Mouse (Mus musculus) neural tube, embryonic 10.5 days (tissue): ENCODE data around the gene Gm12184.
"Not testable (repeated sequence)": the region's sequence is repeated elsewhere in the genome, so short reads cannot be mapped to it uniquely, and the experiment has no call there.

ENCODE experiments used
- DNase-seq: peaks from one replicate; pipeline ENCODE4 v3.0.0-alpha.2; 2017; ENCODE audit warnings: low spot score; ENCODE audit errors: extremely low spot score

Gene Gm12184

GRCm38 (mm10) chr11:48823536-48823972 lies 2.9 kb downstream of the Gm12184 start:
- DNase-seq = peak; percentile 81

DNA sequence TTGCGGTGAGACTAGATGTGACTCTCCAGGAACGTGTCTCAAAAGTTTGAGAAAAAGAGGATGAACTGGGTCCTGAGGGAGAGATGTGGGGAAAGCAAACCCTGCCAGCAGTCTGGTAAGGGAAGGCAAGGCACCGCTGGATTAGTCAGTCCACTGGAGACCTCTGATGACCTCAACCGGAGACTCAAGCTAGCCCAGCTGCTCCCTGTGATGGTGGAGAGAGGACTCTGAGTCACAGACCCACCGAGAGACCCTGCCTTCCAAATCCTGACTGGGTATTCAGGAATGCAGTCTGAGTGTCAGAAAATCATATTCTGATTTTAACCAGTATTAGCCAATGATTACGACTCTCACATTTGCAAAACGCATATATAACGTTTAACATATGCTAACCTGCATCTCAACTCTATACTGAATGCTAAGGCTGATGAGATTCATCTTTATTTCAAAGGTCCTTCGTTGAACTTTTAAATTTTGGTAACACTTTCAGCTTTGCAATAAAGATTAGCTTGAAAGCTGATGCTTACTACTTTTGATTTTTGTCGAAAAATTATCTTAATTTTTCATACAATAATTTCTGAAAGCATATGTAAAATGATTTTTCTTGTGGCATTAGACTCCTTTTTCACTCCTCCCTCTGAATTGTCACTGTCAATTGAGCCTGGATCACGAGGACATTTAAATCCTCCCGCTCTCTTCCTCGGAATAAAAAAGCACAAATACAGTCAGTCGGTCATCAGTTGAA lies 3.5 kb downstream of the Gm12184 start:
- no peak for DNase-seq

GRCm38 (mm10) chr11:48821299-48821698 lies 5.2 kb downstream of the Gm12184 start:
- not testable (repeated sequence) for DNase-seq

DNA sequence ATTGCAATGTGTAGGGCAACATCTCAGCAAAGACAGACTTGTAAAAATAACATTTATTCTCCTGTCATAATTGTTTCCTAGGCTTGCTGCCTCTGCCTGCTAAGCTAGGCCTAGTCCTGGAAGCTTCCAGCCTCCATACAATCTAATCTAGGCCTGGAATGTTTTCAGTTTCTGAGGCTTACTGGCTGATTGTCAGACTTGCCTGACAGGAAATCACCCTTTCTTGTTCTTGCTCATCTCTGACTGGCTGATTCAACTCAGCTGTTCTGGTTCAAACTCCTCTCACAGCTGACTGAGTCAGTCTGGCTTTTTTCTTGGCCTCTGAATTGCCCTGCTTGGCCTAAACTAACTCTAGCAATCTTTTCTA lies 6.2 kb downstream of the Gm12184 start:
- no peak for DNase-seq

GRCm38 (mm10) chr11:48819614-48820307 lies 6.7 kb downstream of the Gm12184 start:
- DNase-seq = no peak

DNA sequence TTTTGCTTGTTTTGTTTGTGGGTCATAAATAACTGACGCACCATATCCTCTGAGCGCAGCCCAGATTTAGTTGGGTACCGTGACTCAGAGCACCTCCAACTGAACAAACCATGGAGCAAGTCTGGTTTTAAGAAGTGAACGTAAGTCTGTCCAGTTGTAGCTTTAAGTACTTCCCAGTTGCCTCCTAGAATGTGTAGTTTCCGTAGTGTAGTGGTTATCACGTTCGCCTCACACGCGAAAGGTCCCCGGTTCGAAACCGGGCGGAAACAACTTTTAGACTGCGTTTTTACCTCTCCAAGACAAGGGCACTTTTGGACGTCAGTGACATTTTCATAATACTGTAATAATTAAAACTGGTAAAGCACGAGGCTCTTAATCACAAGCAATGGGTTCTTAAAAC lies 8.1 kb downstream of the Gm12184 start:
- peak; percentile 87 for DNase-seq

GRCm38 (mm10) chr11:48817794-48818193 lies 8.7 kb downstream of the Gm12184 start:
- DNase-seq = no peak

DNA sequence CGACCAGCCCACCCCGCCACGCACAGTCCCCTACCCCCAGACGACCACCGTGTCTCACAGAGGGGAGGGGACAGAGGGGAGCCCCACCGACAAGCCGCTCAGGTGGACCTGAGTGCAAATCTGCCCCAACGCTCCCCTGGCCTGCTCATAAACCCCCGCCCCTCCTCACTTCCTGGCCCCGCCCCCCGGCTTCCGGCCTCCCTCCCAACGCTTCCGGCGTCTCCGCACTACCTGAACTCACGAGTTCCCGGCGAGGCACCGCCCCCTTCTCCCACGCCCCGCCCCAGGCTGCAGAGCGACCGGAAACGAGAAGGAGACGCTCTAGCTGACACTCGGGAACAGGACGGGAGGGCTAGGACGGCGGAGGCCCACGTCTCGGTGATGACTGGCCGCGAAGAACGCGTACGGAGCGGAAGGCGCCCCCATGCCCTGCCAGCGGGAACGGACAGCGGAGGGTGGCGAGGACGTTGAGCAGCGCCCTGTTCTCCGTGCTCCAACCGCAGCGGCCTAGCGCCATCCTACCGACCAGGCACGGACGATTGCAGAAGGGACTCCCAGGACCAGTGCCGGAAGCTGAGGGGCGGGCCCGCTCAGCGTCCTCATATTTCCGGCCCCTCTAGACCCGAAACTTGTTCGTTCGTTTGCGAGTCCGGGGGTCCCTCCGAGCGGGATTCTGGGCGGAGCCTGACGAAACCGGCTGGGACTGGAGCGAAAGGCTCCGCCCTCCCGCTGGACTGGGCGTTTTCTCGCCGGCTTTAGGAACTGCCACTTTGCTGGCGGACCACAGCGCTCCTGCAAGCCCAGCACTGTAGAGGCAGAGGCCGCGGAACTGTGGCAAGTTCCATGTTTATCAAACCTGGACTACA lies 9.4 kb downstream of the Gm12184 start, which contains the start of gene Trim41:
Gene Trim41 (minus strand): TSS at position 554 of the 866 bp plus-strand sequence.
- DNase-seq = peak; percentile 98

DNA sequence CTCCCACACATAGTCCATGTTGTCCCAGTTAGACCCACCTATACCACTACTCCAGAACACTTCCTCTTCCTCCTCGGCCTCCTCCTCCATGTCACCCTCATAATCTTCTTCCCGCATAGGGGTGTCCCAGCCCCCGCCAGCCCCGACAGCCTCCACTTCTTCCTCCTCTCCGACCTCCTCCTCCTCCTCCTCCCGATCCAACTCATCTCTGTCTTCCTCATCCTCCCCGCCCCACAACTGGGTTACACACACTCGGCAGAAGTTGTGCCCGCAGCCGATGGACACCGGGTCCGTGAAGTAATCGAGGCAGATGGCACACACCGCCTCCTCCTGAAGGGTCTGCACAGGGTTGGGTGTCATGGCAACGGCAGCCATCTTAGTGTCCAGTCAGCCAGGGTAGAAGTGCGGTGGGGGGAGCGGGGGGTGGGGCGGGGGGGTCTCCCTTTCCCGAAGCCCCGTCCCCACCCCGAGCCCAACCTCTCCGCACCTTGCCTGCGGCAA lies 10.1 kb downstream of the Gm12184 start:
- DNase-seq = no peak

- DNase-seq = no peak
These were observed 10.6 kb downstream of the Gm12184 start for GRCm38 (mm10) chr11:48815851-48816250.

- DNase-seq = no peak
These were observed 12.7 kb downstream of the Gm12184 start for GRCm38 (mm10) chr11:48813782-48814181.

DNA sequence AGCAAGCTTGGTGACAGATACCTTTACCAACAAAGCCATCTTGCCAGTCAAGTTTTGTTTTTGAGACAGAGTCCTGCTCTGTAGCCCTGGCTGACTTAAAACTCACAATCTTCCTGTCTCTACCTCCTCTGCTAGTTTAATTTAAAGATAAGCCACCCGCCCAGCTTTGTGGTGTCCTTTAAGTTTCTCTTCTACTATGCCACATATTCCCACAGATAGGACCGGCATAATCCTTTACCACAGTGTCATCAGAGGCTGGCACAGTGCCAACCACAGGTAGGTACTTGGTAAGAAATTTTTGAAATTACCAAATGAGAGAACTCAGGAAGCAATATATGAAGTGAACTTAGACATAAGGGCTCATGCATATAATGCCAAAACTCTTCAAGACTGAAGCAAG lies 16.3 kb downstream of the Gm12184 start:
- no peak for DNase-seq

DNA sequence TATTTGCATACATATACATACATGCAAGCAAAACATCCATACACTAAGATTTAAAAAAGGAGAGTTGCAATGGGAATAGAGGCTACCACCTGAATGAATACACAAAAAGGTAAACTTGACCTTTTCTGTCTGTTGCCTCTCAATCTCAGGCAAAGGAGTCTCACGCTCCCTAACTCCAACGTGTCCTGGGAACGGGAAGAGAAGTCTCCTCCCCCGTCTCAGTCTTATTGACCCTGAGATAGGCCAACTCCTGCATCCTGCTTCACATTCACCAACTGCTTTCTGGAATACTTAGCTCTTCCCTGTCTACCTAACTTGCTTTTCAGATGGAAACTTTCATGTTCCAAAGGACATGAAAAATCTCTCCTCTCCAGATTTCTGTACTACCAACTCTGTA lies 17.0 kb downstream of the Gm12184 start:
- no peak for DNase-seq

DNA sequence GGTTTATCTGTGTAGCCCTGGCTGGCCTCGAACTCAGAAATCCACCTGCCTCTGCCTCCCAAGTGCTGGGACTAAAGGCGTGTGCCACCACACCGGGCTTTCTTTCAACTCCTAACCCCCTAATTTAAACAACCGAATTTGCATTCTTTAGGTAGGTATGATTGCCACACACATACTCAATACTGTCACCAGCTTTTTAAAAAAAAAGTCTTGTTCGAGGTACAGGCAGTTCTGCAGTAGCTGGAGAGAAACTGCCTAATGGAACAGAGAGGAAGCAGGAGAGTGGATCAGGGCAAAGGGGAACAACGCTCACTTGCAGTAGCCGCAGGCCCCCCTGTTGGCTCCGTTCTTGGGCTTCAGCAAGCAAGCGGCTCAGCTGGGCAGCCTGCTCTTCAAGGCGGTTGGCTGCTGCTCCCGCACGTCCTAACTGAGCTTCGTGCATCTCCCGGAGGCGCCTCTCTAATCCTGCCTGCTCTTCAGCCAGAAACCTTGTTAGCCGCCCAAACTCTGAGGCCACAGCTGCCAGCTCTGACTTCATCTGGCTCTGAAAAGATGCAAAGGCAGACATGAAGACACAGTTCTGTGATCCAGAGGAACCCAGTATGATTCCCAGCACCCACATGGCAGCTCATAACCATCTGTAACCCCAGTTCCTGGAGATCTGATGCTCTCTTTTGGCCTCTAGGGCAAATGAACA lies 17.6 kb downstream of the Gm12184 start:
- no peak for DNase-seq

- DNase-seq = no peak
These were observed 18.2 kb downstream of the Gm12184 start for GRCm38 (mm10) chr11:48808304-48808646.

DNA sequence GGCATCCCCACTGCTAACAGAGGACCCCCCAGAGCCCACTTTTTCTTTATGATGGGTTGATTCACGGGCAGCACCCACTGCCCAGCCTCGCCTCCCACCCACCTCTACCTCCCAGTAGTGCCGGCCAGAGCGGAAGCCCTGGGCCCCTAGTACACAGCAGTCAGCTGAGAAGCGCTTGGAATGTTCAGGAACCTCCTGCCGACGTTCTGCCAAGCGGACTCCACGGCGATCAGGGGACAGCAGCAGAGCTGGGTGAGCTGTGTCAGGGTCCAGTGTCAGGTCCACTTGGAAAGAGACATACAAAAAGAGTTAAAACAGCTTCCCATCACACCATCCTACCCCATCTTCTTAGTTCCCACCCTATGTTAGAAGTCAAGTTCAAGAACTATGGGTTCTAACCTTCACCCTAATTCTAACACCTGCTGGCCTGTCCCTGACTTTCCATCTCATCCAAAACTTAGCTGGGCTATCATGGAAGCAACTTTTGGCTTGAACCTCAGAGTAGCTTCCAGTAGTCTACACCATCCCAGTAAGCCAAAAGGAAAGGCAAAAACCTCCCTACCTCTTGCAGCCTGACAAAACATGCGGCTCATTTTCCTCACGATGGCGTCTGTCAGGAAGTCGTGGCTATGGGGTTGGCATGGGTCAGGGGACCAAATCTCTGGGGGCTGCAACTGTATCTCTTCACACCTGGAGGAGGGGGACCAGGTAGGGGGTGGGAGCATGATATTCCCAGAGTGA lies 18.7 kb downstream of the Gm12184 start:
- DNase-seq = no peak

GRCm38 (mm10) chr11:48806856-48807562 lies 19.4 kb downstream of the Gm12184 start:
- DNase-seq = peak; percentile 35

DNA sequence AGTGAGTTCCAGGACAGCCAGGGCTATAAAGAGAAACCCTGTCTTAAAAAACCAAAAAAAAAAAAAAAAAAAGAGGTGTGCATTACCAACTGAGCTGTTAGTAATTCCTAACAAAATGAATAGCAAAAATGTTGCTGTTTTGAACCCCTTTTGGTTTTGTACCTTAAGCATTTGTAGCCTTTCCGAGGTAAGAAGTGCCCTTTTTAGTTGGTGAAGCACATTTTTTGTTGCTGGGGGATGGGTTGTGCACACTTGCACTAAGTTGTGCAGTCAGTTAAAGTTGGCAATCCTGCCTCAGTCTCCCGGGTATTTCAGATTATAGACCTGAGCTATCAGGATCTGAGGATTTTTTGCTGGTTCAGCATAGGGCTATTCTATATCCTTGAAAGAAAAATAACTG lies 21.5 kb downstream of the Gm12184 start:
- DNase-seq = no peak

- DNase-seq = no peak
These were observed 22.5 kb downstream of the Gm12184 start for GRCm38 (mm10) chr11:48803988-48804387.
